Mouse (Mus musculus): Measurements from ENCODE around the gene Ccnd3. TPM values are rescaled to one million over a fixed set of nuclear protein-coding genes. Genes with fewer than 3 reads are reported as not detected.

The Ccnd3 gene
- polyA plus RNA-seq, 2 experiments: 349 to 520 TPM

GRCm38 (mm10) chr17:47574830-47575229 is 70.0 kb downstream of the Ccnd3 start:
- no peak for TF ChIP-seq POLR2A (IDR thresholded peaks at IDR 0.05; ENCODE audit: borderline replicate concordance, extremely low read depth, insufficient read depth, insufficient read length)
- H3K36me3 ChIP-seq (ENCODE audit: control insufficient read depth, insufficient read depth, low read length): no peaks in the 10 kb centered on the region
- no peak overlapping the region for H3K4me3 ChIP-seq (replicated peaks; ENCODE audit: low read length)
- ATAC-seq (ENCODE audit: low FRiP score, low read depth) (no peak), DNase-seq (ENCODE audit: low spot score) (no peak)
- no peaks in the 10 kb centered on the region for H3K9me3 ChIP-seq (ENCODE audit: control insufficient read depth, low read length)
- no peaks in the 10 kb centered on the region for H3K4me1 ChIP-seq (ENCODE audit: control insufficient read depth, insufficient read depth, low read length)
- 0 out of 2 replicates have a peak overlapping the region, but pooled peaks have one; percentile 33 for H3K27ac ChIP-seq (replicated peaks; ENCODE audit: low read depth, low read length)
- H3K4me2 ChIP-seq (replicated peaks; ENCODE audit: low read depth, low read length, severe bottlenecking): no peak overlapping the region
- WGBS: 64% methylated on average over 11 of the region's 11 CpGs
- H3K27me3 ChIP-seq (ENCODE audit: control insufficient read depth, insufficient read depth, low read length): no peaks in the 10 kb centered on the region
- no peak overlapping the region for H3K9ac ChIP-seq (ENCODE audit: low read depth, low read length, severe bottlenecking)

GRCm38 (mm10) chr17:47578655-47579054 is 73.8 kb downstream of the Ccnd3 start:
- no peak overlapping the region for H3K4me2 ChIP-seq (replicated peaks; ENCODE audit: low read depth, low read length, severe bottlenecking)
- no peak for DNase-seq (ENCODE audit: low spot score)
- WGBS: 78% methylated on average over 6 of the region's 6 CpGs

GRCm38 (mm10) chr17:47580962-47581361 is 76.1 kb downstream of the Ccnd3 start:
- no peaks in the 10 kb centered on the region for H3K36me3 ChIP-seq (ENCODE audit: control insufficient read depth, insufficient read depth, low read length)

More at GRCm38 (mm10) chr17:47578655-47579054, 73.8 kb downstream of the Ccnd3 start:
- H3K9ac ChIP-seq (ENCODE audit: low read depth, low read length, severe bottlenecking): no peak overlapping the region
- no peaks in the 10 kb centered on the region for H3K9me3 ChIP-seq (ENCODE audit: control insufficient read depth, low read length)
- no peak overlapping the region for H3K27ac ChIP-seq (replicated peaks; ENCODE audit: low read depth, low read length)
- no peaks in the 10 kb centered on the region for H3K4me1 ChIP-seq (ENCODE audit: control insufficient read depth, insufficient read depth, low read length)
- no peak for ATAC-seq (ENCODE audit: low FRiP score, low read depth)
- no peak overlapping the region for H3K4me3 ChIP-seq (replicated peaks; ENCODE audit: low read length)
- no peak for TF ChIP-seq POLR2A (IDR thresholded peaks at IDR 0.05; ENCODE audit: borderline replicate concordance, extremely low read depth, insufficient read depth, insufficient read length)
- no peaks in the 10 kb centered on the region for H3K27me3 ChIP-seq (ENCODE audit: control insufficient read depth, insufficient read depth, low read length)
- no peaks in the 10 kb centered on the region for H3K36me3 ChIP-seq (ENCODE audit: control insufficient read depth, insufficient read depth, low read length)

GRCm38 (mm10) chr17:47588517-47588916 is 83.7 kb downstream of the Ccnd3 start:
- Histone ChIP-seq H3K9me3 (ENCODE audit: control insufficient read depth, low read length) (no peaks in the 10 kb centered on the region), H3K4me2 (replicated peaks; ENCODE audit: low read depth, low read length, severe bottlenecking) (no peak overlapping the region), H3K4me1 (ENCODE audit: control insufficient read depth, insufficient read depth, low read length) (no peaks in the 10 kb centered on the region; the same call in 1 of the 2 replicates), H3K27ac (replicated peaks; ENCODE audit: low read depth, low read length) (no peak overlapping the region), H3K4me3 (replicated peaks; ENCODE audit: low read length) (no peak overlapping the region), H3K36me3 (ENCODE audit: control insufficient read depth, insufficient read depth, low read length) (no peaks in the 10 kb centered on the region), H3K27me3 (ENCODE audit: control insufficient read depth, insufficient read depth, low read length) (no peaks in the 10 kb centered on the region), H3K9ac (ENCODE audit: low read depth, low read length, severe bottlenecking) (no peak overlapping the region)
- no peak for TF ChIP-seq POLR2A (IDR thresholded peaks at IDR 0.05; ENCODE audit: borderline replicate concordance, extremely low read depth, insufficient read depth, insufficient read length)
- WGBS: 68% methylated on average over 8 of the region's 8 CpGs
- no peak for DNase-seq (ENCODE audit: low spot score)
- ATAC-seq (ENCODE audit: low FRiP score, low read depth): no peak

More at GRCm38 (mm10) chr17:47580962-47581361, 76.1 kb downstream of the Ccnd3 start:
- WGBS: 74% methylated on average over 4 of the region's 4 CpGs
- Histone ChIP-seq H3K9me3 (ENCODE audit: control insufficient read depth, low read length) (no peaks in the 10 kb centered on the region), H3K4me2 (replicated peaks; ENCODE audit: low read depth, low read length, severe bottlenecking) (no peak overlapping the region), H3K4me1 (ENCODE audit: control insufficient read depth, insufficient read depth, low read length) (no peaks in the 10 kb centered on the region), H3K9ac (ENCODE audit: low read depth, low read length, severe bottlenecking) (no peak overlapping the region), H3K4me3 (replicated peaks; ENCODE audit: low read length) (no peak overlapping the region), H3K27me3 (ENCODE audit: control insufficient read depth, insufficient read depth, low read length) (no peaks in the 10 kb centered on the region), H3K27ac (replicated peaks; ENCODE audit: low read depth, low read length) (no peak overlapping the region)
- TF ChIP-seq POLR2A (IDR thresholded peaks at IDR 0.05; ENCODE audit: borderline replicate concordance, extremely low read depth, insufficient read depth, insufficient read length): no peak
- ATAC-seq (ENCODE audit: low FRiP score, low read depth) (no peak), DNase-seq (ENCODE audit: low spot score) (no peak)

- DNase-seq (ENCODE audit: low spot score): no peak
- H3K27me3 ChIP-seq (ENCODE audit: control insufficient read depth, insufficient read depth, low read length): no peaks in the 10 kb centered on the region
- H3K36me3 ChIP-seq (ENCODE audit: control insufficient read depth, insufficient read depth, low read length): peaks cover 3% of the 10 kb centered on the region; the same call in 1 of the 2 replicates
- H3K27ac ChIP-seq (replicated peaks; ENCODE audit: low read depth, low read length): no peak overlapping the region
- peaks cover 2% of the 10 kb centered on the region for H3K4me1 ChIP-seq (ENCODE audit: control insufficient read depth, insufficient read depth, low read length)
- H3K4me3 ChIP-seq (replicated peaks; ENCODE audit: low read length): no peak overlapping the region
- no peak for ATAC-seq (ENCODE audit: low FRiP score, low read depth)
- no peak overlapping the region for H3K9ac ChIP-seq (ENCODE audit: low read depth, low read length, severe bottlenecking)
- H3K4me2 ChIP-seq (replicated peaks; ENCODE audit: low read depth, low read length, severe bottlenecking): no peak overlapping the region
- no peak for TF ChIP-seq POLR2A (IDR thresholded peaks at IDR 0.05; ENCODE audit: borderline replicate concordance, extremely low read depth, insufficient read depth, insufficient read length)
- 85% methylated on average over 3 of the region's 3 CpGs for WGBS
- H3K9me3 ChIP-seq (ENCODE audit: control insufficient read depth, low read length): no peaks in the 10 kb centered on the region
Measured at GRCm38 (mm10) chr17:47591073-47591472, 86.2 kb downstream of the Ccnd3 start.
